In the genomic region with DNA sequence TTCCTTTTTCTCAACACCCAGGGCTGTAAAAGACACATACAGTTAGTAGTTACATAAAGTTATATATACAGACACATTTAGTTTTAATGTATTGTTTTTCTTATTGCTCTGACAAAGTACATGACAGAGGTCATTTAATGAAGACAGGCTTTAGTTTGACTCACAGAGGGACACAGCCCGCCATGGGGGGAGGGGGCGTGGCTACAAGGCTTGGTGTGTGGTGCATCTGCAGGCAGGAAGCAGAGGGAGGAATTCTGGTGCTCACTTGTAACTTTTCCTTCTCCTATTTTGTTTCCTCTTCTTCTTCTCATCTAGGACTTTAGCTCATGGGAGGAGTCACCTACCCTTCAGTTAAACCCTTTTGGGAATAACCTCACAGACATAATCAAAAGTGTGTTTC, we compare ENCODE assay signal across 23 mouse cellular contexts.
DNase-seq lines count a peak whose midpoint lies in the region; ATAC-seq lines count a peak whose summit lies in the region.
"Had no signal": no experiment of that assay in that cellular context is flagged by ENCODE, and none has a peak within 500 bp of the region (broad histone marks: within the 10 kb centered on the region; RNA-seq: fewer than 3 reads in every experiment).

No protein-coding gene starts in this region.

- no peak overlapping the region for H3K4me3 ChIP-seq in neural tube, embryonic 11.5 days (ENCODE audit: low read depth, low read length)
- H3K4me3 ChIP-seq in neural tube, embryonic 15.5 days (replicated peaks), result no peak overlapping the region
- H3K4me3 ChIP-seq: embryonic facial prominence, embryonic 12.5 days; embryonic facial prominence, embryonic 15.5 days; gastrocnemius, adult 2 months; intestine, embryonic 15.5 days had no signal

- no peak overlapping the region for H3K27ac ChIP-seq in neural tube, embryonic 11.5 days (ENCODE audit: low read depth, low read length)
- no peak overlapping the region for H3K27ac ChIP-seq in neural tube, embryonic 15.5 days (replicated peaks)
- H3K27ac ChIP-seq: embryonic facial prominence, embryonic 12.5 days; embryonic facial prominence, embryonic 15.5 days; gastrocnemius, adult 2 months; hindbrain, embryonic 14.5 days; intestine, embryonic 15.5 days had no signal

- H3K27me3 ChIP-seq in neural tube, embryonic 11.5 days (ENCODE audit: control insufficient read depth, insufficient read depth, low read length), result no peaks in the 10 kb centered on the region
- no peaks in the 10 kb centered on the region for H3K27me3 ChIP-seq in neural tube, embryonic 15.5 days (replicated peaks)
- H3K27me3 ChIP-seq: embryonic facial prominence, embryonic 12.5 days; embryonic facial prominence, embryonic 15.5 days; intestine, embryonic 15.5 days had no signal

- peak; percentile 38; the same call in 1 of the 2 replicates for ATAC-seq in neural tube, embryonic 11.5 days (ENCODE audit: insufficient read depth, low FRiP score, low TSS enrichment)
- no peak for ATAC-seq in neural tube, embryonic 15.5 days (ENCODE audit: low FRiP score)
- ATAC-seq in granulocyte monocyte progenitor cell, adult 5-6 weeks (replicated peaks; ENCODE audit: poor library complexity, severe bottlenecking), result no peak
- ATAC-seq: CD4-positive, CD25-positive, alpha-beta regulatory T cell, adult 4 months; forebrain, embryonic 14.5 days; forebrain, postnatal 0 days; intestine, embryonic 15.5 days had no signal

- H3K4me1 ChIP-seq in neural tube, embryonic 11.5 days (ENCODE audit: control insufficient read depth, insufficient read depth, low read length), result no peaks in the 10 kb centered on the region
- no peaks in the 10 kb centered on the region for H3K4me1 ChIP-seq in neural tube, embryonic 15.5 days
- H3K4me1 ChIP-seq: embryonic facial prominence, embryonic 12.5 days; embryonic facial prominence, embryonic 15.5 days; intestine, embryonic 15.5 days had no signal

- intact Hi-C loops in left cerebral cortex, postnatal 4 days (cut with DNase I), result no loop called here

- H3K4me2 ChIP-seq in neural tube, embryonic 11.5 days (ENCODE audit: low read depth), result no peak overlapping the region
- H3K4me2 ChIP-seq in neural tube, embryonic 15.5 days, result no peak overlapping the region
- H3K4me2 ChIP-seq: embryonic facial prominence, embryonic 12.5 days; embryonic facial prominence, embryonic 15.5 days; heart, embryonic 11.5 days; hindbrain, embryonic 14.5 days; intestine, embryonic 15.5 days had no signal

- no peak overlapping the region for H3K9ac ChIP-seq in neural tube, embryonic 11.5 days (ENCODE audit: low read length)
- H3K9ac ChIP-seq in neural tube, embryonic 15.5 days (replicated peaks), result no peak overlapping the region
- H3K9ac ChIP-seq: embryonic facial prominence, embryonic 12.5 days; embryonic facial prominence, embryonic 15.5 days; forebrain, postnatal 0 days; hindbrain, embryonic 14.5 days; intestine, embryonic 15.5 days had no signal

- H3K36me3 ChIP-seq in neural tube, embryonic 11.5 days (ENCODE audit: control insufficient read depth, insufficient read depth, low read length), result no peaks in the 10 kb centered on the region
- no peaks in the 10 kb centered on the region for H3K36me3 ChIP-seq in neural tube, embryonic 15.5 days
- H3K36me3 ChIP-seq: embryonic facial prominence, embryonic 12.5 days; embryonic facial prominence, embryonic 15.5 days; intestine, embryonic 15.5 days had no signal

- H3K9me3 ChIP-seq in neural tube, embryonic 11.5 days (ENCODE audit: control insufficient read depth, low read length), result no peaks in the 10 kb centered on the region
- no peaks in the 10 kb centered on the region for H3K9me3 ChIP-seq in neural tube, embryonic 15.5 days (replicated peaks)
- H3K9me3 ChIP-seq: embryonic facial prominence, embryonic 12.5 days; embryonic facial prominence, embryonic 15.5 days; intestine, embryonic 15.5 days had no signal

- peak; percentile 37 for DNase-seq in heart, adult 11 months
- DNase-seq in heart, adult 18-20 months, result no peak
- DNase-seq in left cerebral cortex, postnatal 4 days, result peak; percentile 25
- DNase-seq in left cerebral cortex, adult 11 months (ENCODE audit: low spot score), result no peak
- peak; percentile 47 for DNase-seq in neural tube, embryonic 11.5 days (ENCODE audit: low spot score)
- DNase-seq: adrenal gland, adult 2 months; adrenal gland, postnatal 14 days; cerebellum, adult 11-12 months; cerebellum, adult 8-10 months; cerebellum, postnatal 14 days; forebrain, postnatal 0 days; gastrocnemius, adult 2 months; gastrocnemius, postnatal 14 days; kidney, adult 11 months had no signal

- WGBS in neural tube, embryonic 11.5 days, result 44% methylated on average over 2 of the region's 2 CpGs
- WGBS in neural tube, embryonic 15.5 days, result 24% methylated on average over 2 of the region's 2 CpGs

Comparison
In these comparisons a context has a peak if more than half of its experiments do, and no peak if none do; other contexts are left out.
1. DNase-seq: peak in heart, adult 11 months (single experiment), left cerebral cortex, postnatal 4 days (single experiment) and neural tube, embryonic 11.5 days (single experiment); none in heart, adult 18-20 months (0 of 2) and left cerebral cortex, adult 11 months (single experiment).